Mouse (Mus musculus) kidney, embryonic 16.5 days (tissue): ENCODE measurements around the gene Fam161a. TPM values are rescaled to one million over a fixed set of nuclear protein-coding genes. Genes with fewer than 3 reads are reported as not detected.
A peak's percentile ranks its signal among the peaks of the same experiment; 100 is the strongest.

Experiments
- ATAC-seq: fragments of 200-750 bp; cut with Nextera tagmentation; 2 replicates; pipeline ENCODE4 v1.8.0; 2017; ENCODE audit warnings: moderate TSS enrichment; ENCODE audit not compliant: low FRiP score, low TSS enrichment
- H3K27ac ChIP-seq: fragments of 300-500 bp; sonication (generic); 2 replicates; pipeline ENCODE4 v1.5.1; 2014; ENCODE audit warnings: low read length
- H3K27me3 ChIP-seq: fragments of 300-500 bp; sonication (generic); 2 replicates; pipeline ENCODE4 v1.6.1; 2014; ENCODE audit warnings: low read length, control low read depth, mixed read lengths; ENCODE audit not compliant: insufficient read depth
- H3K36me3 ChIP-seq: fragments of 300-500 bp; sonication (generic); 2 replicates; pipeline ENCODE4 v1.6.1; 2014; ENCODE audit warnings: low read length, control low read depth, mixed read lengths; ENCODE audit not compliant: insufficient read depth
- H3K4me1 ChIP-seq: fragments of 300-500 bp; sonication (generic); 2 replicates; pipeline ENCODE4 v1.6.1; 2014; ENCODE audit warnings: low read length, control low read depth, mixed read lengths; ENCODE audit not compliant: insufficient read depth
- H3K4me2 ChIP-seq: fragments of 300-500 bp; sonication (generic); replicated peaks from 2 replicates; pipeline ENCODE4 v1.6.1; 2014; ENCODE audit warnings: low read depth, low read length
- H3K4me3 ChIP-seq: fragments of 300-500 bp; sonication (generic); 2 replicates; pipeline ENCODE4 v1.5.1; 2014; ENCODE audit warnings: mild to moderate bottlenecking, low read length
- H3K9ac ChIP-seq: fragments of 300-500 bp; sonication (generic); replicated peaks from 2 replicates; pipeline ENCODE4 v1.6.1; 2014; ENCODE audit warnings: low read length
- H3K9me3 ChIP-seq: fragments of 300-500 bp; sonication (generic); 2 replicates; pipeline ENCODE4 v1.6.1; 2016; ENCODE audit warnings: low read length, control low read depth
- WGBS: fragments of 180-500 bp; shearing (Covaris S2); extraction: QIAGEN DNeasy Blood & Tissue Kit; methylation state at CpG from one replicate; pipeline ENCODE4 v1.1.7; 2014; 5-methylcytosine and 5-hydroxymethylcytosine counted together
- polyA plus RNA-seq: library from polyadenylated mRNA; unstranded; fragments of >200 nt; fragmentation: Nextera tagmentation; extraction: Ambion mirVana; gene quantifications from 2 replicates; pipeline ENCODE4 v1.2.1, GENCODE M21; 2015

The Fam161a gene
- polyA plus RNA-seq, 1 experiment from 2014 or later = 3.4 TPM

- peaks cover 10% of the 10 kb centered on the region for H3K36me3 ChIP-seq
- peak overlapping the region; percentile 97 for H3K4me3 ChIP-seq
- peak overlapping the region; percentile 97 for H3K9ac ChIP-seq
- ATAC-seq = peak; percentile 10
- H3K27ac ChIP-seq = peak overlapping the region; percentile 93
- peaks cover 11% of the 10 kb centered on the region for H3K4me1 ChIP-seq
- 38% methylated on average over 1 of the region's 1 CpGs for WGBS
- no peaks in the 10 kb centered on the region for H3K27me3 ChIP-seq
- no peaks in the 10 kb centered on the region for H3K9me3 ChIP-seq
- H3K4me2 ChIP-seq = peak overlapping the region; percentile 99
Measured at GRCm38 (mm10) chr11:22989786-22990185, 17.5 kb upstream of the Fam161a start.

- Histone ChIP-seq H3K9me3 (no peaks in the 10 kb centered on the region), H3K4me1 (peaks cover 11% of the 10 kb centered on the region), H3K36me3 (peaks cover 15% of the 10 kb centered on the region), H3K4me3 (peak within 1 kb of the TSS; percentile 97), H3K4me2 (peak within 1 kb of the TSS; percentile 99), H3K27me3 (no peaks in the 10 kb centered on the region), H3K27ac (peak within 1 kb of the TSS; percentile 93), H3K9ac (peak within 1 kb of the TSS; percentile 97)
- ATAC-seq = peak; percentile 99
- WGBS = under 1% methylated on average over 60 of the region's 66 CpGs
Measured at GRCm38 (mm10) chr11:22990393-22991126, 16.8 kb upstream of the Fam161a start, which contains the start of gene Cct4. Gene Cct4, plus strand, starts transcription at chr11:22990519.

GRCm38 (mm10) chr11:22991218-22991835 is 16.0 kb upstream of the Fam161a start:
- WGBS = 7% methylated on average over 14 of the region's 14 CpGs
- no peak for ATAC-seq

GRCm38 (mm10) chr11:22994271-22994670 is 13.1 kb upstream of the Fam161a start:
- Histone ChIP-seq H3K27me3 (no peaks in the 10 kb centered on the region), H3K9ac (no peak overlapping the region), H3K36me3 (peaks cover 40% of the 10 kb centered on the region), H3K4me1 (peaks cover 11% of the 10 kb centered on the region), H3K27ac (no peak overlapping the region), H3K9me3 (no peaks in the 10 kb centered on the region), H3K4me2 (no peak overlapping the region), H3K4me3 (no peak overlapping the region)
- ATAC-seq = no peak
- 90% methylated on average over 2 of the region's 2 CpGs for WGBS

More at GRCm38 (mm10) chr11:22991218-22991835, 16.0 kb upstream of the Fam161a start:
- Histone ChIP-seq H3K4me1 (peaks cover 11% of the 10 kb centered on the region), H3K27ac (peak overlapping the region; percentile 93; the same call in 1 of the 2 replicates), H3K9ac (peak overlapping the region; percentile 97), H3K4me2 (peak overlapping the region; percentile 99), H3K27me3 (no peaks in the 10 kb centered on the region), H3K9me3 (no peaks in the 10 kb centered on the region), H3K4me3 (peak overlapping the region; percentile 97), H3K36me3 (peaks cover 20% of the 10 kb centered on the region)

GRCm38 (mm10) chr11:22995461-22995860 is 11.9 kb upstream of the Fam161a start:
- H3K36me3 ChIP-seq = peaks cover 52% of the 10 kb centered on the region

GRCm38 (mm10) chr11:22998308-22998707 is 9.0 kb upstream of the Fam161a start:
- Histone ChIP-seq H3K4me1 (no peaks in the 10 kb centered on the region), H3K4me3 (no peak overlapping the region)
- WGBS = 80% methylated on average over 1 of the region's 1 CpGs

More at GRCm38 (mm10) chr11:22995461-22995860, 11.9 kb upstream of the Fam161a start:
- H3K27me3 ChIP-seq = no peaks in the 10 kb centered on the region
- no peak overlapping the region for H3K27ac ChIP-seq
- no peak overlapping the region for H3K4me3 ChIP-seq
- no peak overlapping the region for H3K9ac ChIP-seq
- no peak for ATAC-seq
- H3K4me1 ChIP-seq = peaks cover 11% of the 10 kb centered on the region
- H3K9me3 ChIP-seq = no peaks in the 10 kb centered on the region
- WGBS = 94% methylated on average over 4 of the region's 4 CpGs
- H3K4me2 ChIP-seq = no peak overlapping the region

GRCm38 (mm10) chr11:23005276-23005675 is 2.1 kb upstream of the Fam161a start:
- Histone ChIP-seq H3K9ac (no peak overlapping the region), H3K27ac (no peak overlapping the region), H3K36me3 (peaks cover 34% of the 10 kb centered on the region), H3K4me2 (no peak overlapping the region), H3K27me3 (no peaks in the 10 kb centered on the region), H3K4me1 (peaks cover 6% of the 10 kb centered on the region), H3K9me3 (no peaks in the 10 kb centered on the region), H3K4me3 (no peak overlapping the region)
- 92% methylated on average over 1 of the region's 1 CpGs for WGBS
- no peak for ATAC-seq

More at GRCm38 (mm10) chr11:22998308-22998707, 9.0 kb upstream of the Fam161a start:
- no peak overlapping the region for H3K27ac ChIP-seq
- no peak for ATAC-seq
- H3K27me3 ChIP-seq = no peaks in the 10 kb centered on the region
- H3K9me3 ChIP-seq = no peaks in the 10 kb centered on the region
- H3K4me2 ChIP-seq = no peak overlapping the region
- peaks cover 73% of the 10 kb centered on the region for H3K36me3 ChIP-seq
- H3K9ac ChIP-seq = no peak overlapping the region

- H3K4me3 ChIP-seq = peak overlapping the region; percentile 56
- 5% methylated on average over 6 of the region's 6 CpGs for WGBS
- H3K27me3 ChIP-seq = no peaks in the 10 kb centered on the region
- H3K4me1 ChIP-seq = peaks cover 6% of the 10 kb centered on the region
- peaks cover 19% of the 10 kb centered on the region for H3K36me3 ChIP-seq
- no peaks in the 10 kb centered on the region for H3K9me3 ChIP-seq
- ATAC-seq = no peak
- H3K27ac ChIP-seq = peak overlapping the region; percentile 44
- peak overlapping the region; percentile 66 for H3K4me2 ChIP-seq
- peak overlapping the region; percentile 42 for H3K9ac ChIP-seq
Measured at GRCm38 (mm10) chr11:23007166-23007480, 208 bp upstream of the Fam161a start.

GRCm38 (mm10) chr11:23008181-23008823 is 971 bp downstream of the Fam161a start:
- H3K4me3 ChIP-seq = peak overlapping the region; percentile 56
- ATAC-seq = peak; percentile 98
- peak overlapping the region; percentile 93 for H3K27ac ChIP-seq
- WGBS = under 1% methylated on average over 40 of the region's 40 CpGs
- peak overlapping the region; percentile 81 for H3K9ac ChIP-seq
- no peaks in the 10 kb centered on the region for H3K27me3 ChIP-seq
- peaks cover 6% of the 10 kb centered on the region for H3K4me1 ChIP-seq
- H3K36me3 ChIP-seq = peaks cover 12% of the 10 kb centered on the region
- H3K9me3 ChIP-seq = no peaks in the 10 kb centered on the region
- H3K4me2 ChIP-seq = peak overlapping the region; percentile 66
